In the genomic region with DNA sequence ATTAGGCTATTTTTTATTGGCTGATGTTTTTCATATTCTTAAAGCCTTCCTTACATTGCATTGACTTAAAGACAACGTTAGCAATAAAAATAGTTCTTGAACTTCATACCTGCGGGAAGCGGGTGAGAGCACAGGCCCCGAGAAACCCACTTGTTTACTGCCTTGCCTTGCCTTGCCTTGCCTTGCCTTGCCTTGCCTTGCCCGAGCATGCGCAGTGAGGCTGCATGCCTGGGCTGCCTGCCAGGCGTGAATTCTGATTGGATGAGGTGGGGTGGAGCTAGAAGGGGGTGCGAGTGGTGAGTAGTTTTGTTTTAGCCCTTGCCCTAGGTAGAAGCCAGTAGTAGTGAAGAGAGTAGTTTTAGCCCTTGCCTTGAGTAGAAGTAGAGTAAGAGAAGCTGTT, we compare ENCODE assay signal across 15 mouse cellular contexts.
DNase-seq lines count a peak whose midpoint lies in the region; ATAC-seq lines count a peak whose summit lies in the region.
"Had no signal": no experiment of that assay in that cellular context is flagged by ENCODE, and none has a peak within 500 bp of the region (broad histone marks: within the 10 kb centered on the region; RNA-seq: fewer than 3 reads in every experiment).

No protein-coding gene starts in this region.

- no peak for ATAC-seq in frontal cortex, adult (ENCODE audit: low TSS enrichment)
- ATAC-seq: forebrain, postnatal 0 days; lung, postnatal 0 days had no signal

- peak; percentile 3 to 23 for DNase-seq in cerebellum, postnatal 10 days
- DNase-seq in cerebellum, adult 11 months = no peak
- peak; percentile 2 for DNase-seq in ovary, postnatal 14 days (ENCODE audit: low spot score)
- DNase-seq in ovary, postnatal 10 days (ENCODE audit: low spot score) = no peak
- peak; percentile 3 for DNase-seq in NIH3T3 (ENCODE audit: low read depth)
- peak; percentile 10 for DNase-seq in testis, postnatal 14 days (ENCODE audit: low spot score)
- DNase-seq in yolk sac, embryonic 10.5 days (ENCODE audit: low spot score) = no peak
- DNase-seq: cerebellum, adult 2 months; forebrain, postnatal 0 days; heart, postnatal 36 days; kidney, adult 2 months; right cerebral cortex, postnatal 25 days; thymus, postnatal 25 days had no signal

Comparison
In these comparisons a context has a peak if more than half of its experiments do, and no peak if none do; other contexts are left out.
1. DNase-seq: peak in cerebellum, postnatal 10 days (2 of 2), ovary, postnatal 14 days (single experiment), NIH3T3 (single experiment) and testis, postnatal 14 days (single experiment); none in cerebellum, adult 11 months (single experiment), ovary, postnatal 10 days (single experiment) and yolk sac, embryonic 10.5 days (single experiment).